Mouse (Mus musculus): Measurements from ENCODE around the gene Nanos3. TPM values are rescaled to one million over a fixed set of nuclear protein-coding genes. Genes with fewer than 3 reads are reported as not detected.
A peak's percentile ranks its signal among the peaks of the same experiment; 100 is the strongest.

The Nanos3 gene
- polyA plus RNA-seq, 1 experiment from 2014 or later = 4.9 TPM

GRCm38 (mm10) chr8:84147769-84148530 lies 37.1 kb downstream of the Nanos3 start, which contains the start of the genes Cc2d1a and 4930432K21Rik:
Cc2d1a (minus strand) TSS chr8:84147936.
4930432K21Rik (plus strand) TSS chr8:84148025.
- Histone ChIP-seq H3K9ac (ENCODE audit: low read length) (peak within 1 kb of the TSS; percentile 87), H3K36me3 (ENCODE audit: control insufficient read depth, insufficient read depth, low read length) (peaks cover 10% of the 10 kb centered on the region), H3K4me3 (ENCODE audit: low read depth, low read length) (peak within 1 kb of the TSS; percentile 69), H3K27ac (ENCODE audit: low read depth, low read length) (no peak within 1 kb of the TSS), H3K4me1 (ENCODE audit: control insufficient read depth, insufficient read depth, low read length) (peaks cover 10% of the 10 kb centered on the region), H3K9me3 (ENCODE audit: control insufficient read depth, low read length) (no peaks in the 10 kb centered on the region), H3K4me2 (peak within 1 kb of the TSS; percentile 88), H3K27me3 (ENCODE audit: control insufficient read depth, insufficient read depth, low read length) (no peaks in the 10 kb centered on the region)
- DNase-seq (ENCODE audit: low spot score, missing footprints) = peak; percentile 98
- WGBS = 16% methylated on average over 49 of the region's 49 CpGs
- ATAC-seq (ENCODE audit: low FRiP score) = peak; percentile 95

GRCm38 (mm10) chr8:84147324-84147766 lies 37.7 kb downstream of the Nanos3 start:
- ATAC-seq (ENCODE audit: low FRiP score) (no peak; the same call in none of the 2 replicates), DNase-seq (ENCODE audit: low spot score, missing footprints) (no peak)
- H3K4me2 ChIP-seq = peak overlapping the region; percentile 88
- WGBS = 10% methylated on average over 14 of the region's 14 CpGs
- H3K27ac ChIP-seq (ENCODE audit: low read depth, low read length) = no peak overlapping the region
- no peaks in the 10 kb centered on the region for H3K27me3 ChIP-seq (ENCODE audit: control insufficient read depth, insufficient read depth, low read length)
- H3K4me3 ChIP-seq (ENCODE audit: low read depth, low read length) = peak overlapping the region; percentile 69
- H3K9ac ChIP-seq (ENCODE audit: low read length) = peak overlapping the region; percentile 87
- no peaks in the 10 kb centered on the region for H3K9me3 ChIP-seq (ENCODE audit: control insufficient read depth, low read length)
- H3K4me1 ChIP-seq (ENCODE audit: control insufficient read depth, insufficient read depth, low read length) = peaks cover 10% of the 10 kb centered on the region
- H3K36me3 ChIP-seq (ENCODE audit: control insufficient read depth, insufficient read depth, low read length) = peaks cover 10% of the 10 kb centered on the region

GRCm38 (mm10) chr8:84144636-84145245 lies 40.3 kb downstream of the Nanos3 start:
- Histone ChIP-seq H3K4me3 (ENCODE audit: low read depth, low read length) (no peak overlapping the region), H3K36me3 (ENCODE audit: control insufficient read depth, insufficient read depth, low read length) (peaks cover 16% of the 10 kb centered on the region)
- WGBS = 96% methylated on average over 8 of the region's 8 CpGs

GRCm38 (mm10) chr8:84140838-84141237 lies 44.2 kb downstream of the Nanos3 start:
- no peaks in the 10 kb centered on the region for H3K27me3 ChIP-seq (ENCODE audit: control insufficient read depth, insufficient read depth, low read length)
- H3K4me2 ChIP-seq = no peak overlapping the region
- no peak overlapping the region for H3K27ac ChIP-seq (ENCODE audit: low read depth, low read length)
- no peaks in the 10 kb centered on the region for H3K9me3 ChIP-seq (ENCODE audit: control insufficient read depth, low read length)
- DNase-seq (ENCODE audit: low spot score, missing footprints) (no peak), ATAC-seq (ENCODE audit: low FRiP score) (no peak)
- H3K9ac ChIP-seq (ENCODE audit: low read length) = no peak overlapping the region
- H3K4me1 ChIP-seq (ENCODE audit: control insufficient read depth, insufficient read depth, low read length) = no peaks in the 10 kb centered on the region
- peaks cover 32% of the 10 kb centered on the region for H3K36me3 ChIP-seq (ENCODE audit: control insufficient read depth, insufficient read depth, low read length)
- H3K4me3 ChIP-seq (ENCODE audit: low read depth, low read length) = no peak overlapping the region
- WGBS = 93% methylated on average over 4 of the region's 4 CpGs

More at GRCm38 (mm10) chr8:84144636-84145245, 40.3 kb downstream of the Nanos3 start:
- Histone ChIP-seq H3K9ac (ENCODE audit: low read length) (no peak overlapping the region), H3K4me1 (ENCODE audit: control insufficient read depth, insufficient read depth, low read length) (peaks cover 10% of the 10 kb centered on the region), H3K27me3 (ENCODE audit: control insufficient read depth, insufficient read depth, low read length) (no peaks in the 10 kb centered on the region), H3K4me2 (no peak overlapping the region), H3K9me3 (ENCODE audit: control insufficient read depth, low read length) (no peaks in the 10 kb centered on the region), H3K27ac (ENCODE audit: low read depth, low read length) (no peak overlapping the region)
- ATAC-seq (ENCODE audit: low FRiP score) = no peak
- DNase-seq (ENCODE audit: low spot score, missing footprints) = no peak

- WGBS = 91% methylated on average over 3 of the region's 3 CpGs
- no peak overlapping the region for H3K27ac ChIP-seq (ENCODE audit: low read depth, low read length)
- H3K27me3 ChIP-seq (ENCODE audit: control insufficient read depth, insufficient read depth, low read length) = no peaks in the 10 kb centered on the region
- no peak overlapping the region for H3K4me2 ChIP-seq
- H3K9ac ChIP-seq (ENCODE audit: low read length) = no peak overlapping the region
- ATAC-seq (ENCODE audit: low FRiP score) = no peak
- no peaks in the 10 kb centered on the region for H3K9me3 ChIP-seq (ENCODE audit: control insufficient read depth, low read length)
- H3K4me1 ChIP-seq (ENCODE audit: control insufficient read depth, insufficient read depth, low read length) = no peaks in the 10 kb centered on the region
- H3K36me3 ChIP-seq (ENCODE audit: control insufficient read depth, insufficient read depth, low read length) = peaks cover 28% of the 10 kb centered on the region
- H3K4me3 ChIP-seq (ENCODE audit: low read depth, low read length) = no peak overlapping the region
- DNase-seq (ENCODE audit: low spot score, missing footprints) = no peak
Measured at GRCm38 (mm10) chr8:84137848-84138247, 47.2 kb downstream of the Nanos3 start.

GRCm38 (mm10) chr8:84132225-84132624 lies 52.8 kb downstream of the Nanos3 start:
- whole genome bisulfite sequencing = 88% methylated on average over 8 of the region's 8 CpGs

GRCm38 (mm10) chr8:84130806-84131205 lies 54.2 kb downstream of the Nanos3 start:
- H3K4me1 ChIP-seq (ENCODE audit: control insufficient read depth, insufficient read depth, low read length) = no peaks in the 10 kb centered on the region
- no peak overlapping the region for H3K27ac ChIP-seq (ENCODE audit: low read depth, low read length)
- H3K9ac ChIP-seq (ENCODE audit: low read length) = no peak overlapping the region
- no peaks in the 10 kb centered on the region for H3K27me3 ChIP-seq (ENCODE audit: control insufficient read depth, insufficient read depth, low read length)
- no peak for DNase-seq (ENCODE audit: low spot score, missing footprints)
- H3K9me3 ChIP-seq (ENCODE audit: control insufficient read depth, low read length) = no peaks in the 10 kb centered on the region
- 49% methylated on average over 30 of the region's 30 CpGs for WGBS
- H3K4me2 ChIP-seq = no peak overlapping the region
- no peak for ATAC-seq (ENCODE audit: low FRiP score)
- peaks cover 8% of the 10 kb centered on the region; the same call in 1 of the 2 replicates for H3K36me3 ChIP-seq (ENCODE audit: control insufficient read depth, insufficient read depth, low read length)
- no peak overlapping the region for H3K4me3 ChIP-seq (ENCODE audit: low read depth, low read length)

More at GRCm38 (mm10) chr8:84132225-84132624, 52.8 kb downstream of the Nanos3 start:
- H3K4me1 ChIP-seq (ENCODE audit: control insufficient read depth, insufficient read depth, low read length) = no peaks in the 10 kb centered on the region
- no peak overlapping the region for H3K9ac ChIP-seq (ENCODE audit: low read length)
- no peak overlapping the region for H3K4me2 ChIP-seq
- peaks cover 18% of the 10 kb centered on the region; the same call in 1 of the 2 replicates for H3K36me3 ChIP-seq (ENCODE audit: control insufficient read depth, insufficient read depth, low read length)
- no peaks in the 10 kb centered on the region for H3K9me3 ChIP-seq (ENCODE audit: control insufficient read depth, low read length)
- DNase-seq (ENCODE audit: low spot score, missing footprints) (no peak), ATAC-seq (ENCODE audit: low FRiP score) (no peak)
- H3K27me3 ChIP-seq (ENCODE audit: control insufficient read depth, insufficient read depth, low read length) = no peaks in the 10 kb centered on the region
- H3K4me3 ChIP-seq (ENCODE audit: low read depth, low read length) = no peak overlapping the region
- H3K27ac ChIP-seq (ENCODE audit: low read depth, low read length) = no peak overlapping the region

GRCm38 (mm10) chr8:84128277-84128676 lies 56.7 kb downstream of the Nanos3 start:
- Histone ChIP-seq H3K4me2 (no peak overlapping the region), H3K27ac (ENCODE audit: low read depth, low read length) (no peak overlapping the region), H3K9me3 (ENCODE audit: control insufficient read depth, low read length) (no peaks in the 10 kb centered on the region), H3K9ac (ENCODE audit: low read length) (no peak overlapping the region), H3K4me3 (ENCODE audit: low read depth, low read length) (no peak overlapping the region), H3K4me1 (ENCODE audit: control insufficient read depth, insufficient read depth, low read length) (no peaks in the 10 kb centered on the region), H3K36me3 (ENCODE audit: control insufficient read depth, insufficient read depth, low read length) (peaks cover 3% of the 10 kb centered on the region; the same call in 1 of the 2 replicates), H3K27me3 (ENCODE audit: control insufficient read depth, insufficient read depth, low read length) (no peaks in the 10 kb centered on the region)
- DNase-seq (ENCODE audit: low spot score, missing footprints) (no peak), ATAC-seq (ENCODE audit: low FRiP score) (no peak)
- WGBS = 74% methylated on average over 8 of the region's 8 CpGs
